Mouse (Mus musculus) WW6 (cell line): Measurements from ENCODE around the gene Aox3.
A peak's percentile ranks its signal among the peaks of the same experiment; 100 is the strongest.

Source experiments
- DNase-seq: peaks from one replicate; pipeline ENCODE4 v3.0.0-alpha.2; 2013; ENCODE audit warnings: low read depth, low spot score

Aox3 gene

DNA sequence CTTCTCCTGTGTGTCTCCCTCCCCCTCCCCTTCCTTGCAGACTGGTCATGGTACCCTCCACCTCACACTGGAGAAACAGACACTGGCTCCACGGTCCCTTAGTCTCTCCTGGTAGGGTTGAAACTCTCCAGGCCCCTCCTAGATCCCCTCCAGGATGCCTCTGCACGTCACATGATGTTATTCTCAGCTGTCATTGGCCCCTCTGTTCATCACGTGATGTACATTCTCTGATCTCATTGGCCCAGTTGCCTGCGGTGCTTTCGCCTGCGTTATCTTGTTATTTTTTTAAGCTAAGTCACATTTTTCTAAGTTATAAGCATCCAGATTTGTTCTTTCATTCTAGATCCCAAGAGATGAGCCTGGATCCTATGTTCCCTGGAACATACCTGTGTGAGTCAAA, 7.2 kb upstream of the Aox3 start:
- DNase-seq: no peak

DNA sequence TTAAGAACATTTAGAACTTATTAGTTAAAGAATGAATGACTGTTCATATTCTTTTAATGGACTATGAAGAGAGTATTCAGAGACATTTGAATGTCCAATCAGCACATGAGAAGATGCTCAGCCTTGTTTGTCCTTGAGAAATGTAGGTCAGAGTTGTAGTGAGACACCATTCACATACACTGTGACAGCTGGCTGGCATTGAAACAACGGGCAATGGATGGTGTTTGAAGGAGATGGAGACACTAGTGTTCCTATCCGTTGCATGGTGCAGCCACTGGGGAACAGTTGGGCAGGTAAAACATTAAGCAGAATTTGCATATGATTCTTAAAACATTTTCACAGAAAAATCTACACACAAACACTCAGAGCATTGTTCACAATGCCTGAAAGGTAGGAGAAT, 5.9 kb upstream of the Aox3 start:
- DNase-seq: no peak

DNA sequence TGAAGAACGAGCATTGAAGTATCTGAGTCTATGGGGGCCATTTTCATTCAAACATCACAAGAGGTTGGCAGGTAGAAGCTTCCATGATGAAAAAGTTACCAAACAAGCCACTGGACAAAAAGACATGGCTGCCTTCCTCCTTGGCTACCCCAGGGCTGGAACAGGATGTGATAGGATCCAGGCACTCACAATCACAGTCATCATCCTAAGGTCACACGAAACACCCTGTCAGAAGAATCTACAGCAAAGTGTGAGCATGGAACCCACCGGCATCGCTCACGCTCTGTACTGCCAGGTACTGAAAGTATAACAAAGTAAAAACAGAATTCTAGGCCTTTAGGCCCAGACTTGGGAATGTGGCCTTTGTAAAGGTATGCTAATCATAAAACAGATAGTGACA, 2.7 kb upstream of the Aox3 start:
- DNase-seq: no peak

DNA sequence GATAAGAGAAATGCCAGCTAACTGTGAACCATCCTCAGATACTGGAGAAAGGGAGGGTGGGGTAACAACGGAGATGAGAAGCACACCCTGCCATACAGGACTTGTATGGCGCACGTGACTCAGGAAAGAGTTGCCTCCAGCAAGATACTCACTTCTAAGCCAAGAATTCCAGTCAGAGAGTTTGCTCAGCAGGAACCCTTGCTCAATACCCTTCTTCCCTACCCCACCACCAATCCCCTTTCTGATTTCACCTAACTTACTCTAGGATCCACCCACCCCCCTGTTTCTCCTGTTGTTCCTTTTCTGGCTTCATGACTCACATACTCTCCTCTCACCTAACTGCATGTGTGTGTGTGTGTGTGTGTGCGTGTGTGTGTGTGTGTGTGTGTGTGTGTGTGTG, 1.6 kb upstream of the Aox3 start:
- DNase-seq: no peak

DNA sequence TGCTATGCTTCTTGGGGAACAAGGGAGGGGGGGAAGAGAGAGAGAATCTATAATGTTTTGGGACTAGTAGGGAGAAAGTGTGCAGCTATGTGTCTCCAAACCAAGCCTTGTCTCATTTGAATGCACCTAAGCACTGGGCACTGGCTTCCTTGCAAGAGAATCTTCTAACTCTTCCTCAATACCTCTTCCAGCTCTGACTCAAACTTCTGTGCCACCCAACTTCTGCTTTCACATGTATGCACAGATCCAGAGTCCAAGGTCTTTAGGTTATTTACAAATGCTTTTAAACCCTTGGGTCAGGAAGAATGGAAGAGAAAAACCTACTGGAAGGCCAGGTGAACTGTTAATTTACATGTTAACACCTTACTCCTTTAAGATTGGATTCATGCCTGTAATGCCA, 511 bp downstream of the Aox3 start:
- DNase-seq: no peak

DNA sequence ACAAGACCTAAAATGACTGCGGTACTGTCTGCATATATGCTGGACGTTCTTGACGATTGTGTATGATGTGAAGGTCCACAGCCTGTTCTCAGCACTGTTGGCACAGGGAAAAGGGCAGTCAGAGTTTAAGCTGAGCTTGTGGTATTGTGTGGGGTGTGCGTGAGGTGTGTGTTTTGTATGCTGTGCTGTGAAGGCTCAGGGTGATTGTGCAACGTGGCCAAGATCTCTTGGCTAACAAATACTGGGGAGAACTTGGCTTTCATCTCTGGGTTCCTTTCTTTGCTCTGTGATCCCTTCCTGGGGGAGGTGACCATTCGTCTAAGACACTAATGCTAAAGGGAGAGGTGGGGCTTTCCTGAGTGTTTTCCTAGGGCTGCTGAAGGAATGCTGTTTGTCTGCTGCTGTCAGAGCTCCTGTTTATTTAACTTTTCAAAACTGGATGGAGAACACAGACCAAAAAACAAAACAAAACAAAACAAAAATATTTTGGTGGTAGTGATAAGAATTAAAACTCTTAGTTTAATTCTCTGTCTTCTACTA, 1.2 kb downstream of the Aox3 start:
- no peak for DNase-seq

DNA sequence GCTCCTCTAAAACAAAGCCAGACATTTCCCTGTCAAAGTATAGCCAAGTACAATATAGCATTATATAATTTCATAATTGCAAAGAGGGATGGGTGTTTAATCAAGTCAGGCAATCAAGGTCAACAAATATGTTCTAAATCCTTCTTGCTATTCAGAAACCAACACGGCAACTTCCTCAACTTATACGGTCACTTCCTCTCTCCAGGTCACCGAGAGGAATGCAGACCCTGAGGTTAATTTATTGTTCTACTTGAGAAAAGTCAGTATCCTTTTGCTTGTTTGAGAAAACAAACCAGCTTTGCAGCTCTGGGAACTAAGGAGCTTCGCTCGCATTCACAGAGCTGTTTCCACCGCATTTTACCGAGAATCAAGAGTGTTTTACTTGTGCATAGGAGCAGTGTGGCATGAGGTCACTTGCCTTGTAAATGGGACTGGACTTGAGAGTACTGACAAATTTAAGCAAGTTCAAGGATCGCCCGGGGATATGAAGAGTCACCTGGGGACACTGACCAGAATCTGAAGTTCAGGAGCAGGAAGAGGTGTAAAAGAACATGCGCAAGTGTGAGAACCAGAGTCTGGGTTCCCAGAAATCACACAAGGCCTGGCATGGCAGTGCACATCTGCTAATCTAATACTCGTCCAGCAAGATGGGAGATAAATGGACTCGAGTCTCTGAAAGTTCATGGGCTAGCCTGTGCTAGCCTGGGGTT, 1.9 kb downstream of the Aox3 start:
- no peak for DNase-seq

DNA sequence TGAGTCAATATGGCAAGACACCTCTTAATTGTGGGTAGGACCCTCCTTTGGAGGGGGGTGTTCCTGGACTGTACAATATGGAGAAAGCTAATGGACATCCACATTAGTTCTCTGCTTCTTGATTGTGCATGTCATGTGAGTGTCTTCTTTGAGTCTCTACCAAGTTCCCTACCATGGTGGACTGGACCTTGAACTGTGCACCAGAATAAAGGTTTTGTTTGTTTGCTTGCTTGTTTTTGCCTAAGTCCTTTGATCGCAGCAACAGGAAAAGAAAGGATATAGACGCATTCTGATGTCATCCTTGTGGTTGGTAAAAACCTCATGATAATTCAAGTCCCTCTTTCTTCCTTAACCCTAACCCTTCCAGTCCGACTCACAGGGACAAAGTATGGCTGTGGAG, 5.3 kb downstream of the Aox3 start:
- no peak for DNase-seq

DNA sequence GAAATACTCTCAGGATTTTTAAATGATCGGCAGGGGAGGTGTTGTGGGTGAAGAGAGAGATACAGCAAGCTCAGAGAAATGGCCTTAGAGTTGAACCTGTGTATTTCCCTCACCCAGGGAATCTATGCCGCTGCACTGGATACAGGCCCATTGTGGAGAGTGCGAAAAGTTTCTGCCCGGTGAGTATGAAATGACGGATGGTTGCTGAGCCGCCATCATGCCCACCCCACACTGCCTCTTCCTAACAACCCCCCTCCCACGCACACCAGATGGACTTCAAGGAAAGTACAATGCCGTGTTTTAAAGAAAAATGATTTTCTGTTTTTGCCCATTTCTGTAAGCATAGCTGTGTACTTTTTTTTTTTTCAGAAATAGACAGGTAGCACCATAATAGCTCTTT, 12.0 kb downstream of the Aox3 start:
- DNase-seq: no peak

DNA sequence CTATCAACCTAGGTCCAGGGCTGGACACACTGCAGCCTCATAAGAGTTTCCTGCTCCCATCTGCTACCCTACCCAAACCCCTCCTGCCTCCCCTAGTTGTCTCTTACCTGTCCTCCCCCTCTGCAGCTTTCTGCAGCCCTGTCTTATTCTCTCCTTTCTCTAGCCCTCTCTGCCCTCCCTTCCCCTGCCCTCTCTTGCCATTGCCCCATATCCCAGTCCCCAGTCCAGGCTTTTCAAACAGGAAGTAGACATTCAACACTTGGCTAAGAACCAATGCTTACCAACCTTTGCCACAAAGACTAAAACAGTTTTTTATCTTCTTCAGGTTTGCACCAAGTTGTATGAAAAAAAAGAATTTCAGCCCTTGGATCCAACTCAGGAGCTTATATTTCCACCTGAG, 25.0 kb downstream of the Aox3 start:
- DNase-seq: no peak

DNA sequence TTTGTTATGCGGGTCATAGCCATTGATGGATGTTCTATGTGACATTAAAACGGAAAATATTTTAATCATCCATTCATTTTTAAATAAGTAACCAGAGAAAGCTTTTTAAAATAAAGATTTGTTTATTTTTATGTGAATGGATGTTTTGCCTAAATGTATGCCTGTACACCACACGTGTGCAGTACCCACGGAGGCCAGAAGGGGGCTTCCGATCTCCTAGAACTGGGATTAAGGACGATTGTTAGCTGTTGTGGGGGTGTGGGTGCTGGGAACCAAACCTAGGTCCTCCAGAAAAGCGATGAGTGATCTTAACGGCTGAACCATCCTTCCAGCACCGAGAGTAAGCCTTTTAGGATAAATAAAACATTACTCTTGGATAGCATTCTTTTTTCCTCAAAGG, 26.1 kb downstream of the Aox3 start:
- DNase-seq: no peak

DNA sequence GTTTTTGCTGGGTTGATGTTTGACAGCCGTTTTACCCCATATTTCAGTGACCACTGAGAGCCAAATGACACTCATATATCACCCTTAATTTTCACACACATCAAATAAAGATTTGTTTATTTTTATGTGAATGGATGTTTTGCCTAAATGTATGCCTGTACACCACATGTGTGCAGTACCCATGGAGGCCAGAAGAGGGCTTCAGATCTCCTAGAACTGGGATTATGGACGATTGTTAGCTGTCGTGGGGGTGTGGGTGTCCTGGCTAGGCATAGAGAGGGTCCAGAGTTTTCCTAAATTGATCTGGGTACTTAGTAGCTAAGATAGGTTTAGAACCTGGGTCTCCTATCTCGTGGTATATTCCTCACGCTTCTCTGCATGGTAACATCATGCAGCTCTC, 27.7 kb downstream of the Aox3 start:
- DNase-seq: no peak

DNA sequence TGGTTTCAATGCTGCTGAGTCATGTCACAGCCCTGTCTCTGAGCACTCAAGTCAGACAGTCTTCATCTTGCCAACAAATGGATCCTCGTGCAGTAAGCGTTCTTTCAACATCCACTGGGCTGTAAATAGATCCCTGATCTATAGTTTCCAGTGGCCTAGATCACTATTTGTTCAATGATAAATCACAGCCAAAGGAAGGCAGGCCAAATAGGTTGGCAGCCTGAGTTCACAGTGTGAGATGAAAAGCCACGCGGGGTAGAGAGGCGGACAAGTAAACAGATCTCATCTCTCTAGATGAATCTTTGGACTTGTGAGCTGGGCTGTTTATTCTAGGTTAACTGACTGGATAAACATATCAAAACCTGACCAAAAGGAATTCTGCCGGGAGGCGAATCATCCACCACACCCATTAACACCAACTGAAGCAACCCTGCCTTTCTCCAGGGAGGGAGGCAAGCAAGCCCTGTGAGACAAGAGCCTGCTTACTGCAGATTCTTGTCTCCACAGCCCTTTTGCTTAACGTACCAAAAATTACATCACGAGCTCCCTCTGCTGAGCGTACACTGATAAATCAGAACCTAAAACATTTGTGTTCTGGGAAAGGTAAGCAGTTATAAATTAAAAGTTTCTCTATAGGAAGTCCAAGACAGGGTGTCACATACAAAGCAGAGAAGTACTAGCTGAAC, 31.6 kb downstream of the Aox3 start:
- DNase-seq: peak; percentile 7

DNA sequence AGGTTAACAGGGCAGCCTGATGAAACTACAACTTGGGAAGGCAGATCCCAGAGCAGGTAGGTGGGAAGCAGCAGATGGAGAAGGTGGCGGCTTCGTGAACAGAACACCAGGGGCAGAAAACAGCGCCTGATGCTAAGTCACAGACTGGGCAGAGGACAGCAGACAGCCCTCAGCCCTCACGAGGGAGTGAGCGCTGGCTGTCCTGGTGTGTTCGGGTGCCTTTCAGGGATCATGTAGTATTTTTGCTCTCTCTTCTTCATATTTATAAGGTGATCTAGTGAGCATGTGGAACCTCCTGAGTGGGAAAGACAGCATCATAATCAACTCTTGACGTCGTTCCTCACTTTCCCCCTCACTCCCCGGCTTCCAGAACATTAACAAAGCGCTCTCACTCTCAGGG, 33.1 kb downstream of the Aox3 start:
- no peak for DNase-seq

DNA sequence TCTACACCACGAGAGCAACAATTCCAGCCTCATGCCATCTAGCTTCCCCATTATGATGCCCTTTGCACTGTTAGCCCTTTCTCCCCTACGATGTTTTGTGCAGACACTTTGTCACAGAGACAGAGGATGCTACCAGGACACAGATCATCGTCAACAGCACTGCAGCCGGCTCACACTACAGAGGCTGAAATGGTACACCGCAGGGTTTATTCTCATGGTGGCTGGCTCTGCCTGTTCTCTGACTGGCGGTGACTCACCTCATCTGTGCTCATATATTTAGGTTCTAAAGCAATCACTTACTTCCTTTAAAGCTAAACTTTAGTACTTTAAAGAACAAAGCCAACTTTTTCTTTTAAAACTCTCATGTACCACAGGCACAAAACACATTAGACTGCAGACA, 34.8 kb downstream of the Aox3 start:
- no peak for DNase-seq

DNA sequence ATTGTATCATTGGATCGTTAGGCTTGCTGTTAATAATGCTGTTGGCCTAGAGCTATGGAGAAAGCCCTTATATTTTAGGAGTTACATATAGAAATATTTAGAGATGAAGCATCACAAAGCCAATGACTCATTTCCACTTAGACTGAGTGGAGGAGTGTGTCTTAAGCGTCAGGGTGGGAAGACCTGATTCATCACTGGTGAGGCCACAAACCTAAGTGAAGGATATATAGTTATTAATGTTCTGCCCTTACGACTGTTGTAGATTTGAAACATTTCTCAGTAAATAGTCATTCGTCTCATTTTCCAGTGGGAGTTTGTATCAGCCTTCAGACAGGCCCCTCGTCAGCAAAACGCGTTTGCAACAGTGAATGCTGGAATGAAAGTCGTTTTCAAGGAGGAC, 39.3 kb downstream of the Aox3 start:
- no peak for DNase-seq

DNA sequence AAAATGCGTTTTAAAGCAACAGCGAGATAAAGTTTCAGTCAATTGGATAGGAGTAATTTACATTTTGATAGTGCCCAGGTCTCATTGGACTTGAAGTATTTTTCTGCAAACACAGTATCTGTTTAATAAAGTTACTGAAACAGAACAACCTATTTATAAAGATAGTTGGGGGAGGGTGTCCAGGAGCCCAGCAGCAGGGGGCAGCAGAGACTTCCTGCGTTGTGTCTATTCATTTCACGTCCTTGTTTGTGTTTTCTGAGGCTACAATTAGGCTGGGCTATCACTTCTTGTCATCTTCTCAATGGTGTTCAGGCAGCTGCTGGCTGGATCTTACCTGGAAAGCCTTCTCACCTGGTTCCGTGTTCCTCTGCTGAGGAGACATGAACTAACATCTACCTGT, 43.8 kb downstream of the Aox3 start:
- no peak for DNase-seq

DNA sequence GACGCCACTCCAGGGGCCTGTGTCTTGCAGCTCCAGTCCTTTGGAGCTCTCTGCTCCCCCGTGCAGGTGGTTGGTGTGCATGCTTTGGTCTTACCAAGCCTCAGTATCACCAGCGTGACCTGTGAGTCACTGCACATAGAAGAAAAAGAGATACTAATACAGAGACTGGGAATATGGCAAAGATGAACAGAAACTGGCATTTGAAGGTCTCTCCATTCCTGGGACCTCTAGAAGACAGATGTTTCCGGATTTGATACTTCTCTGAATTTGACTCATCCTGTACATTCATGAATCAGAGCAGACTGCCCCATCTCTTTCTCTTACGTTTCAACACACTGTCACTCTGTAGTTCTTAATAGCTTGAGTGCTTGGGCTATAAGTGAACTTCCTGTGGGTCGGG, 57.0 kb downstream of the Aox3 start:
- DNase-seq: no peak

DNA sequence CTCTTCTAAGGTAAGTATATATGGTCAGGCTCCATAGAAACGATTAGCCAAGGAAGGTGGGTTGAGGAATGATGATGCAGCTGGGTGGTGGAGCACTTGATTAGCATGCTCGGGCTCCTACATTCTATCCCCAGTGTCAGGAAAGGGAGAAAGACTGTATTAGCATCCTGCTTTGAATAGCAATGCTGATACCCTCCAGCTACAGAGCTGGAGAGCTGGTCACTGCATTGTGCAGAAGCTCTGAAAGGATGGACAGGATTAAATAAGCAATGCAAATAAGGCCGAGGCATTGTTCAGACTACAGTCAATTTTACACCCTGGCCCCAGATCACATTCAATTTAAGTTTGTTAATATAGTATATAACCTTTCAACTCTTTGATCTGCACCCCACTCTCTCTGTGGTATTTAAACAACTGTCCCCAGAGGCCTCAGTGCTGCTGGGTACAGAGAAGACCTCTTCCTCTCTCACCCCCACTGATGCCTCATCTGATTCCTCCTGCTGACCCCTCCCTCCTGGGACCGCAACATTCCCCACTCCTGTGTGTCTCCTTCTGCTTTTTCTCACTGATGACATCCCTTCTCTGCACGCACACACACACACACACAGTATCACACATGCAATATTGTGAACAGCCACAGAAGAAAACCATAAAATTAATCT, 75.7 kb downstream of the Aox3 start:
- no peak for DNase-seq

DNA sequence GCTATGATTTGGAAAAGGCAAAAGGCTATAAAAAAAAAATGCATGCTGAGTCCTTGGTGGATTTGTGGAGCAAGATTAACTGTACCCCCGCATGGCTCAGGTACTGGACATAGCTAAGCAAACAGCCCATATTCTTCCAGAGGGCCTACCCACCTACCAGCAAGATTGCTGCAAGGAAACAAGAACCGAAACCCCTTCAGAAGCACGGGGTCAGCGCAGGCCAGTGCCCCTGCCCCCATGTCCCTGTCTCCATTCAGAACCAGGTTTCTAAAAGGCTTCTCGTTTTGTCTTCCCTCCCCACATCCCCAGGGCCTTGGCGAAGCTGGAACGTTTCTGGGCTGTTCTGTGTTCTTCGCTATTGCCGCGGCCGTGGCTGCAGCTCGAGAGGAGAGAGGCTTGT, 81.4 kb downstream of the Aox3 start:
- no peak for DNase-seq

DNA sequence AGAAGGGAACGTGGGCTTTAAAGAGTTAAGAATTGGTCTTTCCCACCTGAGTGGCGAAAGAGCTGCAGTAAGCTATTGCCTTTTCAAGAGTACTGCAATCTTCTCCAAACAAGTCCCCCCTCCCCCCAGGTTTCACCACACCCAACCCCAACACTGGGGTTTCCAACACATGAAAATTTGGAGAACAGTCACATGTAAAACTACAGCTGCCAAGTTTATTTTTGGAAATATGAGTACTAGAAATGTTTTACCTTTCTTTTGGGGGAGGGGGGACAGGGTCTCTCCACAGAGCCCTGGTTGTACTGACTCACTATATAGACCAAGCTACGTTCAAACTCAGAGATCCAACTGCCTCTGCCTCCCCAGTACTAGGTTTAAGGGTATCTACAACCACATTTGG, 82.1 kb downstream of the Aox3 start:
- DNase-seq: no peak

DNA sequence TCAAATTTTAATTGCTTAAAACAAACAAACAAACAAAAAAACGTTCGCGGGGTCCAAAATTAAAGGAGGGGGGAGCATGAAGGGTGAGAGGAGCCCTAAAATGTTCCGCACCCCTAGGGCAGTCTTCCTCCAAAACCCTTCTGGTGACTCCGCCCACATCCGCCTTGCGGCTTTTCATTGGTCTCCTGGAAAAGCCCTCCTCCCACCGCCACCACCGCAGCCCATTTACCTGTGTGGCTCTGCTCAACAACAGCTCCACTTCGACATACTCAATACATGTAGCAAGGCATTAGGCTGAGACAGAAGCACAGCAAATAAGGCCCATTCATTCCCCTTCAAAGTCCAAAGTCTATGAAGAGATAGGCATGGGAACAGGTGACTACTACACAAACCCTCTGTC, 82.6 kb downstream of the Aox3 start:
- DNase-seq: peak; percentile 9

DNA sequence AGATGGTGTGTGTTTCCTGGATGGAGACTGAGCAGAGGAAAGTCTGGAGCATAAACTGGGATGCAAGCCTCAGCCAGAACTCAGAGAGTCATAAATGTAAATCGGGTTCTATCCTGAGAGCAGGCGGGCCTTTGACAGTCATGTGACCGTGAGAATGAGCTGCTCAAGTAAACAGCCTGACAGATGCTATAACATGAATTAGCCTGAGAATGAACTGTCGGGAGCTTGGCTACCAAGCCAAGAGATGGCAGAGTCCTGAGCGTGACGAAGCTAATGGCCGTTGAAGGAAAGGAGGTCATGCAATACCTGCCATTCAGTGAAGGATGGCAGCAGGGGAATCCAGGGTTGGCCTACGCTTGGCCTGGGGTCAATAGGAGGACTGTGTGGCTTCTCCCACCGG, 84.1 kb downstream of the Aox3 start:
- no peak for DNase-seq
